Mouse (Mus musculus) stomach, postnatal 0 days (tissue): ENCODE measurements around the gene Sept8. TPM values are rescaled to one million over a fixed set of nuclear protein-coding genes. Genes with fewer than 3 reads are reported as not detected.

ENCODE experiments used
- ATAC-seq: fragments of 200-750 bp; cut with Nextera tagmentation; 2 replicates; pipeline ENCODE4 v1.8.0; 2017; ENCODE audit not compliant: low FRiP score, low TSS enrichment
- DNase-seq: peaks from one replicate; pipeline ENCODE4 v3.0.0-alpha.2; 2016; ENCODE audit warnings: low spot score
- H3K27ac ChIP-seq: fragments of 300-500 bp; sonication (generic); replicated peaks from 2 replicates; pipeline ENCODE4 v1.5.1; 2014; ENCODE audit warnings: mild to moderate bottlenecking, control low read depth
- H3K27me3 ChIP-seq: fragments of 300-500 bp; sonication (generic); 2 replicates; pipeline ENCODE4 v1.6.1; 2014; ENCODE audit warnings: low read length; ENCODE audit not compliant: control insufficient read depth, insufficient read depth
- H3K36me3 ChIP-seq: fragments of 300-500 bp; sonication (generic); 2 replicates; pipeline ENCODE4 v1.6.1; 2014; ENCODE audit warnings: low read length, mixed read lengths; ENCODE audit not compliant: control insufficient read depth, insufficient read depth
- H3K4me1 ChIP-seq: fragments of 300-500 bp; sonication (generic); replicated peaks from 2 replicates; pipeline ENCODE4 v1.6.1; 2014; ENCODE audit warnings: antibody characterized with exemption; ENCODE audit not compliant: control insufficient read depth, insufficient read depth
- H3K4me2 ChIP-seq: fragments of 300-500 bp; sonication (generic); replicated peaks from 2 replicates; pipeline ENCODE4 v1.6.1; 2014; ENCODE audit warnings: low read depth, mild to moderate bottlenecking, control low read depth, moderate library complexity
- H3K4me3 ChIP-seq: fragments of 300-500 bp; sonication (generic); 2 replicates; pipeline ENCODE4 v1.5.1; 2014; ENCODE audit warnings: low read depth, low read length, control low read depth
- H3K9ac ChIP-seq: fragments of 300-500 bp; sonication (generic); 2 replicates; pipeline ENCODE4 v1.6.1; 2014; ENCODE audit warnings: mild to moderate bottlenecking, low read length, control low read depth, mixed read lengths
- H3K9me3 ChIP-seq: fragments of 300-500 bp; sonication (generic); 2 replicates; pipeline ENCODE4 v1.6.1; 2016; ENCODE audit warnings: low read length; ENCODE audit not compliant: control insufficient read depth
- CTCF ChIP-seq: IDR thresholded peaks from 2 replicates; pipeline ENCODE4 v1.5.1; 2016; ENCODE audit warnings: antibody characterized with exemption, low read depth, mild to moderate bottlenecking, moderate library complexity
- EP300 ChIP-seq: optimal IDR thresholded peaks from 2 replicates; pipeline ENCODE3; 2016; ENCODE audit warnings: antibody characterized with exemption
- WGBS: fragments of 180-500 bp; shearing (Covaris S2); extraction: QIAGEN DNeasy Blood & Tissue Kit; methylation state at CpG from one replicate; pipeline ENCODE4 v1.1.7; 2014; 5-methylcytosine and 5-hydroxymethylcytosine counted together
- polyA plus RNA-seq: library from polyadenylated mRNA; unstranded; fragments of >200 nt; fragmentation: Nextera tagmentation; extraction: Ambion mirVana; gene quantifications from 2 replicates; pipeline ENCODE4 v1.2.1, GENCODE M21; 2015

The Sept8 gene
- polyA plus RNA-seq, 1 experiment from 2014 or later, result 21.5 TPM

DNA sequence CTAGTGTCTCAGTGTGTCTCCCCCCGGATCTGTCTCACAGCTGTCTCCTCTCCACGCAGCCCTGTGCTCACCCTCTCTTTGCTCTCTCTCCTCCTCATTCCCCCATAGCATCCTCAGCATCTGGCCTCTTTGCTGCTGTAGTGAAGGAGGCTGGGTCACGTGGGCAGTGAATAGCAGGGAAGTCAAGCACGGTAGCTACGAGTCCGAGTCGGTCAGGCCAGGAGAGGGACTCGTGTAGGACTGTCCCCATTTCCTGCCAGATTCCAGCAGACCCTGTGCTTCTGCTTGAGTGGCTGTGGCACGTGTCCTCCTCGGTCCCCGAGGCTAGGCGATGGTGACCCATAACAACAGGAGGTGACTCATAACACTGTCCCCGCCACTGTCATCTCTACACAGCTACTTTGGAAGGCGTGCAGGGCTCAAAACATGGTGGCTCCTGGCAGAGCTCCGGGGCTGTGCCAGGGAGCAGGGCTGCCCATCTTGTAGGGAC lies 20.0 kb downstream of the Sept8 start:
- no peak overlapping the region for H3K27ac ChIP-seq
- no peak overlapping the region for H3K4me2 ChIP-seq
- no peak; the same call in 1 of the 2 replicates for ATAC-seq
- H3K4me1 ChIP-seq, result no peaks in the 10 kb centered on the region
- no peak for TF ChIP-seq CTCF
- TF ChIP-seq EP300, result no peak
- no peaks in the 10 kb centered on the region for H3K9me3 ChIP-seq
- WGBS, result 79% methylated on average over 15 of the region's 15 CpGs
- no peaks in the 10 kb centered on the region for H3K27me3 ChIP-seq
- H3K4me3 ChIP-seq, result no peak overlapping the region
- DNase-seq, result no peak
- H3K9ac ChIP-seq, result no peak overlapping the region
- peaks cover 11% of the 10 kb centered on the region; the same call in 1 of the 2 replicates for H3K36me3 ChIP-seq

GRCm38 (mm10) chr11:53540394-53540793 lies 21.3 kb downstream of the Sept8 start:
- ATAC-seq (no peak), DNase-seq (no peak)
- no peak overlapping the region for H3K9ac ChIP-seq
- TF ChIP-seq CTCF (no peak), EP300 (no peak)
- H3K9me3 ChIP-seq, result no peaks in the 10 kb centered on the region
- no peaks in the 10 kb centered on the region for H3K27me3 ChIP-seq
- 98% methylated on average over 3 of the region's 3 CpGs for WGBS
- H3K4me2 ChIP-seq, result no peak overlapping the region
- peaks cover 4% of the 10 kb centered on the region; the same call in 1 of the 2 replicates for H3K36me3 ChIP-seq
- H3K27ac ChIP-seq, result no peak overlapping the region
- no peak overlapping the region for H3K4me3 ChIP-seq
- no peaks in the 10 kb centered on the region for H3K4me1 ChIP-seq

- WGBS, result 81% methylated on average over 11 of the region's 11 CpGs
These were observed 22.2 kb downstream of the Sept8 start for GRCm38 (mm10) chr11:53541222-53541621.

GRCm38 (mm10) chr11:53543021-53543420 lies 24.0 kb downstream of the Sept8 start:
- H3K9ac ChIP-seq, result no peak overlapping the region
- DNase-seq (no peak), ATAC-seq (no peak)
- no peak overlapping the region for H3K27ac ChIP-seq
- H3K9me3 ChIP-seq, result no peaks in the 10 kb centered on the region
- no peaks in the 10 kb centered on the region for H3K4me1 ChIP-seq
- WGBS, result 56% methylated on average over 7 of the region's 7 CpGs
- H3K4me2 ChIP-seq, result no peak overlapping the region
- no peak overlapping the region for H3K4me3 ChIP-seq
- TF ChIP-seq EP300, result no peak
- TF ChIP-seq CTCF, result no peak
- H3K27me3 ChIP-seq, result no peaks in the 10 kb centered on the region
- H3K36me3 ChIP-seq, result peaks cover 2% of the 10 kb centered on the region; the same call in 1 of the 2 replicates

More at GRCm38 (mm10) chr11:53541222-53541621, 22.2 kb downstream of the Sept8 start:
- ATAC-seq (no peak), DNase-seq (no peak)
- no peak overlapping the region for H3K4me3 ChIP-seq
- TF ChIP-seq EP300, result no peak
- TF ChIP-seq CTCF, result peak; percentile 27; the same call in 1 of the 2 replicates
- no peaks in the 10 kb centered on the region for H3K9me3 ChIP-seq
- H3K27ac ChIP-seq, result no peak overlapping the region
- H3K9ac ChIP-seq, result no peak overlapping the region
- H3K27me3 ChIP-seq, result no peaks in the 10 kb centered on the region
- peaks cover 2% of the 10 kb centered on the region; the same call in 1 of the 2 replicates for H3K36me3 ChIP-seq
- H3K4me1 ChIP-seq, result no peaks in the 10 kb centered on the region
- no peak overlapping the region for H3K4me2 ChIP-seq

DNA sequence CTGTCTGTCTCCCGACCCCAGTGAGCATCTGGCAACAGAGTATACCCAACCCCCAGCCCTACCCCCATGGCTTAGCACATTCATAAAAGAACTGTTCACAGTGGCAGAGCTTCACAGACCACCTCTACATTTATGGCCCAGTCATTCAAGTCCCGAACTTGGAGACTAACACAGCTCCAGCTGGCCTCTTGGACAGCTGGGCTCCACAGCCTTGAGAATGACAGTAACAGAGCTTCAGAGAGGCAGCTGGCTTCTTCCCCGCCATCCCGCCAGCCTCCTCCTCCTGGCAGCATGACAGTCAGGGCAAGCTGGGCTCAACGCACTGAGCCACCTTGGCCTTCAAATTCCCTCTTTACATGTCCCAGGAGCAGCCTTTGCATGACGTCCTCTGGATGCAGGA lies 27.2 kb downstream of the Sept8 start:
- Histone ChIP-seq H3K4me2 (no peak overlapping the region), H3K4me3 (no peak overlapping the region), H3K36me3 (no peaks in the 10 kb centered on the region), H3K27ac (no peak overlapping the region), H3K9me3 (no peaks in the 10 kb centered on the region), H3K27me3 (no peaks in the 10 kb centered on the region), H3K9ac (no peak overlapping the region), H3K4me1 (no peaks in the 10 kb centered on the region)
- WGBS, result 61% methylated on average over 6 of the region's 6 CpGs
- DNase-seq, result no peak
- ATAC-seq, result no peak
- no peak for TF ChIP-seq CTCF
- no peak for TF ChIP-seq EP300

DNA sequence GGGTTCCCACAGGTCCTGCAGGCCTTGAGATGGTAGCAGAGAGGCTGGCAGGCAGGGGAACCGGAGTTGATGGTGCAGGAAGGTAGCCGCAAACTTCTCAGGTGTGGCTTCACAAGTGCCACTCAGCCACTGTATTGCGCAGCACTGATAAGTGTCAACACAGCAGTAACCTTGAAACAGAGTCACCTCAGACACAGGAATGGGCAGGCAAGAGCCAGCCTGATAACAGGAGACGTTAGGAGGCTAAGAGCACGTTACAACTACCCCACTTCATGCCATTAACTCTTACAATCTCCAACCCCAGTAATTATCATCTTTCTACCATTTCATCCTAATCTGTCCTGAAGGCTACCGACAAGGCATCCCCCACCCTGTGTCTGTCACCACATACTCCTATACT lies 28.5 kb downstream of the Sept8 start:
- no peak overlapping the region for H3K27ac ChIP-seq
- H3K9ac ChIP-seq, result no peak overlapping the region
- H3K4me1 ChIP-seq, result no peaks in the 10 kb centered on the region
- ATAC-seq, result peak; percentile 75
- WGBS, result 69% methylated on average over 6 of the region's 6 CpGs
- no peaks in the 10 kb centered on the region for H3K36me3 ChIP-seq
- TF ChIP-seq CTCF, result no peak
- H3K27me3 ChIP-seq, result no peaks in the 10 kb centered on the region
- no peaks in the 10 kb centered on the region for H3K9me3 ChIP-seq
- DNase-seq, result no peak
- H3K4me3 ChIP-seq, result no peak overlapping the region
- no peak overlapping the region for H3K4me2 ChIP-seq
